Mouse (Mus musculus): ENCODE data around the gene Sertad2. TPM values are rescaled to one million over a fixed set of nuclear protein-coding genes. Genes with fewer than 3 reads are reported as not detected.

Sertad2 gene
- polyA plus RNA-seq, 2 experiments: 11.6 to 22.5 TPM

- WGBS (ENCODE audit: insufficient replicate concordance): 73% methylated on average over 1 of the region's 1 CpGs
Observed at GRCm38 (mm10) chr11:20651166-20651565, 108.1 kb downstream of the Sertad2 start.

GRCm38 (mm10) chr11:20655795-20656710 lies 113.0 kb downstream of the Sertad2 start:
- Histone ChIP-seq H3K27ac (no peak overlapping the region), H3K27me3 (ENCODE audit: control insufficient read depth, insufficient read depth, low read length) (no peaks in the 10 kb centered on the region), H3K9me3 (ENCODE audit: control insufficient read depth, low read length) (no peaks in the 10 kb centered on the region), H3K4me1 (replicated peaks; ENCODE audit: control insufficient read depth in 2 of 2, insufficient read depth in 2 of 2, low read length in 1 of 2) (peaks cover 0 to 16% of the 10 kb centered on the region in 2 experiments; a peak in 2 of 4 replicates), H3K4me2 (ENCODE audit: low read depth) (peak overlapping the region; percentile 22), H3K36me3 (replicated peaks; ENCODE audit: control insufficient read depth, insufficient read depth, low read depth) (peaks cover 2% of the 10 kb centered on the region; the same call in 1 of the 2 replicates), H3K9ac (replicated peaks) (no peak overlapping the region), H3K4me3 (ENCODE audit: insufficient read depth in 1 of 2, low read depth in 2 of 2, low read length in 2 of 2) (no peak overlapping the region)
- DNase-seq (ENCODE audit: low read depth in 3 of 3, low spot score in 3 of 3): no peak
- TF ChIP-seq CTCF (IDR thresholded peaks at IDR 0.05; ENCODE audit: low read depth) (no peak), EP300 (IDR thresholded peaks at IDR 0.05; ENCODE audit: low read depth) (no peak)
- ATAC-seq (ENCODE audit: insufficient read depth): peak; percentile 22; the same call in 1 of the 2 replicates
- WGBS (ENCODE audit: insufficient replicate concordance): 21% methylated on average over 18 of the region's 18 CpGs

More at GRCm38 (mm10) chr11:20651166-20651565, 108.1 kb downstream of the Sertad2 start:
- H3K4me1 ChIP-seq (replicated peaks; ENCODE audit: control insufficient read depth in 2 of 2, insufficient read depth in 2 of 2, low read length in 1 of 2): peaks cover 0 to 17% of the 10 kb centered on the region in 2 experiments; a peak in 2 of 4 replicates
- DNase-seq (ENCODE audit: low read depth in 3 of 3, low spot score in 3 of 3) (no peak), ATAC-seq (ENCODE audit: insufficient read depth) (no peak)
- no peak for TF ChIP-seq EP300 (IDR thresholded peaks at IDR 0.05; ENCODE audit: low read depth)
- TF ChIP-seq CTCF (IDR thresholded peaks at IDR 0.05; ENCODE audit: low read depth): no peak
- no peak overlapping the region for H3K9ac ChIP-seq (replicated peaks)
- H3K36me3 ChIP-seq (replicated peaks; ENCODE audit: control insufficient read depth, insufficient read depth, low read depth): peaks cover 23% of the 10 kb centered on the region
- H3K27me3 ChIP-seq (ENCODE audit: control insufficient read depth, insufficient read depth, low read length): no peaks in the 10 kb centered on the region
- H3K9me3 ChIP-seq (ENCODE audit: control insufficient read depth, low read length): no peaks in the 10 kb centered on the region
- H3K4me3 ChIP-seq (ENCODE audit: insufficient read depth in 1 of 2, low read depth in 2 of 2, low read length in 2 of 2): no peak overlapping the region
- H3K27ac ChIP-seq: no peak overlapping the region
- H3K4me2 ChIP-seq (ENCODE audit: low read depth): no peak overlapping the region

- no peak for TF ChIP-seq EP300 (IDR thresholded peaks at IDR 0.05; ENCODE audit: low read depth)
- TF ChIP-seq CTCF (IDR thresholded peaks at IDR 0.05; ENCODE audit: low read depth): no peak
- H3K4me1 ChIP-seq (replicated peaks; ENCODE audit: control insufficient read depth in 2 of 2, insufficient read depth in 2 of 2, low read length in 1 of 2): peaks cover 0 to 18% of the 10 kb centered on the region in 2 experiments; a peak in 2 of 4 replicates
- no peak overlapping the region; the same call in 1 of the 2 replicates for H3K4me2 ChIP-seq (ENCODE audit: low read depth)
- ATAC-seq (ENCODE audit: insufficient read depth) (no peak), DNase-seq (ENCODE audit: low read depth in 3 of 3, low spot score in 3 of 3) (no peak)
- 23% methylated on average over 10 of the region's 10 CpGs for WGBS (ENCODE audit: insufficient replicate concordance)
- no peaks in the 10 kb centered on the region for H3K9me3 ChIP-seq (ENCODE audit: control insufficient read depth, low read length)
- H3K4me3 ChIP-seq (ENCODE audit: insufficient read depth in 1 of 2, low read depth in 2 of 2, low read length in 2 of 2): no peak overlapping the region
- peaks cover 2% of the 10 kb centered on the region; the same call in 1 of the 2 replicates for H3K36me3 ChIP-seq (replicated peaks; ENCODE audit: control insufficient read depth, insufficient read depth, low read depth)
- H3K27me3 ChIP-seq (ENCODE audit: control insufficient read depth, insufficient read depth, low read length): no peaks in the 10 kb centered on the region
- H3K9ac ChIP-seq (replicated peaks): no peak overlapping the region
- no peak overlapping the region for H3K27ac ChIP-seq
Observed at GRCm38 (mm10) chr11:20656711-20657057, 113.6 kb downstream of the Sertad2 start.

GRCm38 (mm10) chr11:20659094-20659493 lies 116.0 kb downstream of the Sertad2 start:
- no peaks in the 10 kb centered on the region for H3K27me3 ChIP-seq (ENCODE audit: control insufficient read depth, insufficient read depth, low read length)
- no peak for TF ChIP-seq EP300 (IDR thresholded peaks at IDR 0.05; ENCODE audit: low read depth)
- no peak for TF ChIP-seq CTCF (IDR thresholded peaks at IDR 0.05; ENCODE audit: low read depth)
- H3K27ac ChIP-seq: no peak overlapping the region
- peaks cover 0 to 16% of the 10 kb centered on the region in 2 experiments; a peak in 2 of 4 replicates for H3K4me1 ChIP-seq (replicated peaks; ENCODE audit: control insufficient read depth in 2 of 2, insufficient read depth in 2 of 2, low read length in 1 of 2)
- ATAC-seq (ENCODE audit: insufficient read depth) (no peak), DNase-seq (ENCODE audit: low read depth in 3 of 3, low spot score in 3 of 3) (no peak)
- WGBS (ENCODE audit: insufficient replicate concordance): 74% methylated on average over 3 of the region's 3 CpGs
- no peak overlapping the region for H3K9ac ChIP-seq (replicated peaks)
- H3K4me3 ChIP-seq (ENCODE audit: insufficient read depth in 1 of 2, low read depth in 2 of 2, low read length in 2 of 2): no peak overlapping the region
- no peaks in the 10 kb centered on the region for H3K9me3 ChIP-seq (ENCODE audit: control insufficient read depth, low read length)
- H3K36me3 ChIP-seq (replicated peaks; ENCODE audit: control insufficient read depth, insufficient read depth, low read depth): no peaks in the 10 kb centered on the region
- no peak overlapping the region for H3K4me2 ChIP-seq (ENCODE audit: low read depth)
